ENCODE assay signal across 9 mouse cellular contexts in genomic region chr3:107793300-107794201, GRCm38 (mm10). TPM values are rescaled to one million over a fixed set of nuclear protein-coding genes. Genes with fewer than 3 reads are reported as not detected.
A peak's percentile ranks its signal among the peaks of the same experiment; 100 is the strongest.
DNase-seq lines count a peak whose midpoint lies in the region; ATAC-seq and TF ChIP-seq lines count a peak whose summit lies in the region.
"Had no signal": no experiment of that assay in that cellular context is flagged by ENCODE, and none has a peak within 500 bp of the region (broad histone marks: within the 10 kb centered on the region; RNA-seq: fewer than 3 reads in every experiment).

No protein-coding gene starts in this region.

- DNase-seq in embryo, embryonic 9.5 days (ENCODE audit: extremely low spot score): peak; percentile 43
- DNase-seq in gastrocnemius, postnatal 36 days: peak; percentile 66 to 71
- DNase-seq in left cerebral cortex, postnatal 10 days (ENCODE audit: extremely low spot score in 1 of 2, low spot score in 2 of 2): peak; percentile 57 to 77
- DNase-seq in midbrain, embryonic 14.5 days: peak; percentile 65
- DNase-seq in stomach, postnatal 0 days (ENCODE audit: low spot score): peak; percentile 37
- no peak for DNase-seq in spleen, adult 18-20 months

- ATAC-seq in intestine, embryonic 15.5 days: peak; percentile 79
- ATAC-seq in midbrain, embryonic 14.5 days (ENCODE audit: low FRiP score, low TSS enrichment): peak; percentile 37; the same call in 1 of the 2 replicates
- ATAC-seq in stomach, postnatal 0 days (ENCODE audit: low FRiP score, low TSS enrichment): peak; percentile 75; the same call in 1 of the 2 replicates

- peaks cover 10% of the 10 kb centered on the region for H3K4me1 ChIP-seq in intestine, embryonic 15.5 days (replicated peaks)
- peaks cover 12% of the 10 kb centered on the region for H3K4me1 ChIP-seq in midbrain, embryonic 14.5 days (ENCODE audit: control insufficient read depth, insufficient read depth, low read length)
- peaks cover 2% of the 10 kb centered on the region for H3K4me1 ChIP-seq in stomach, postnatal 0 days (replicated peaks; ENCODE audit: control insufficient read depth, insufficient read depth)

- no peak for TF ChIP-seq EP300 in stomach, postnatal 0 days (optimal IDR thresholded peaks at IDR 0.05)

- H3K9ac ChIP-seq in intestine, embryonic 15.5 days: no peak overlapping the region
- no peak overlapping the region; the same call in 1 of the 2 replicates for H3K9ac ChIP-seq in midbrain, embryonic 14.5 days (replicated peaks; ENCODE audit: low read length)
- H3K9ac ChIP-seq in stomach, postnatal 0 days (ENCODE audit: low read length): peak overlapping the region; percentile 2; the same call in 1 of the 2 replicates

- 16% methylated on average over 10 of the region's 10 CpGs for WGBS in intestine, embryonic 15.5 days
- 7% methylated on average over 10 of the region's 10 CpGs for WGBS in midbrain, embryonic 14.5 days
- 16% methylated on average over 10 of the region's 10 CpGs for WGBS in stomach, postnatal 0 days

- no peaks in the 10 kb centered on the region for H3K27me3 ChIP-seq in C2C12 (ENCODE audit: control insufficient read depth, insufficient read depth, insufficient read length)
- no peaks in the 10 kb centered on the region for H3K27me3 ChIP-seq in intestine, embryonic 15.5 days (replicated peaks)
- H3K27me3 ChIP-seq in midbrain, embryonic 14.5 days (ENCODE audit: control insufficient read depth, insufficient read depth, low read length): no peaks in the 10 kb centered on the region
- no peaks in the 10 kb centered on the region for H3K27me3 ChIP-seq in stomach, postnatal 0 days (ENCODE audit: control insufficient read depth, insufficient read depth, low read length)

- intact Hi-C loops in gastrocnemius, postnatal 36 days (cut with DNase I): no loop called here
- intact Hi-C loops in left cerebral cortex, postnatal 10 days (cut with DNase I): no loop called here

- peak overlapping the region; percentile 72 for H3K27ac ChIP-seq in intestine, embryonic 15.5 days
- peak overlapping the region; percentile 46 for H3K27ac ChIP-seq in midbrain, embryonic 14.5 days (replicated peaks; ENCODE audit: low read depth, low read length)
- peak overlapping the region; percentile 20 for H3K27ac ChIP-seq in stomach, postnatal 0 days (replicated peaks)

- no peaks in the 10 kb centered on the region for H3K79me2 ChIP-seq in C2C12 (ENCODE audit: control insufficient read depth, insufficient read depth)

- peak overlapping the region; percentile 34 for H3ac ChIP-seq in C2C12 (ENCODE audit: control insufficient read depth, insufficient read length, low read depth)

- H3K36me3 ChIP-seq in C2C12 (ENCODE audit: control insufficient read depth, insufficient read depth): no peaks in the 10 kb centered on the region
- H3K36me3 ChIP-seq in intestine, embryonic 15.5 days: no peaks in the 10 kb centered on the region
- H3K36me3 ChIP-seq in midbrain, embryonic 14.5 days (ENCODE audit: control insufficient read depth, insufficient read depth, low read length): no peaks in the 10 kb centered on the region
- H3K36me3 ChIP-seq in stomach, postnatal 0 days (ENCODE audit: control insufficient read depth, insufficient read depth, low read length): no peaks in the 10 kb centered on the region

- no peak overlapping the region for H3K4me3 ChIP-seq in C2C12 (ENCODE audit: insufficient read depth, poor library complexity, severe bottlenecking)
- H3K4me3 ChIP-seq in intestine, embryonic 15.5 days (replicated peaks): no peak overlapping the region
- H3K4me3 ChIP-seq in midbrain, embryonic 14.5 days (replicated peaks; ENCODE audit: low read depth, low read length): no peak overlapping the region
- H3K4me3 ChIP-seq in stomach, postnatal 0 days (ENCODE audit: low read depth, low read length): no peak overlapping the region
- H3K4me3 ChIP-seq: megakaryocyte, embryonic 14.5 days had no signal

- TF ChIP-seq CTCF in C2C12 (IDR thresholded peaks at IDR 0.05; ENCODE audit: control insufficient read depth, insufficient read depth, insufficient read length): no peak
- no peak for TF ChIP-seq CTCF in stomach, postnatal 0 days (IDR thresholded peaks at IDR 0.05; ENCODE audit: low read depth)

- H3K9me3 ChIP-seq in intestine, embryonic 15.5 days: no peaks in the 10 kb centered on the region
- H3K9me3 ChIP-seq in midbrain, embryonic 14.5 days (ENCODE audit: control insufficient read depth, low read length): no peaks in the 10 kb centered on the region
- no peaks in the 10 kb centered on the region for H3K9me3 ChIP-seq in stomach, postnatal 0 days (ENCODE audit: control insufficient read depth, low read length)

- no peaks in the 10 kb centered on the region for H3K79me3 ChIP-seq in C2C12 (ENCODE audit: low read depth)

- H3K4me2 ChIP-seq in intestine, embryonic 15.5 days (replicated peaks): peak overlapping the region; percentile 39
- 0 out of 2 replicates have a peak overlapping the region, but pooled peaks have one; percentile 7 for H3K4me2 ChIP-seq in midbrain, embryonic 14.5 days (ENCODE audit: low read length)
- H3K4me2 ChIP-seq in stomach, postnatal 0 days (replicated peaks; ENCODE audit: low read depth): peak overlapping the region; percentile 17

TF ChIP-seq in C2C12, 6 proteins besides CTCF, POLR2A, EP300 and RAD21:
- TF ChIP-seq MAX (IDR thresholded peaks at IDR 0.05): peak; percentile 23
- TF ChIP-seq MYOD1 (IDR thresholded peaks at IDR 0.05; ENCODE audit: control insufficient read depth, insufficient read length, low read depth): peak; percentile 45
- peak; percentile 97 for TF ChIP-seq CEBPB (IDR thresholded peaks at IDR 0.05; ENCODE audit: low read depth)
- no peak for TF ChIP-seq USF1 (IDR thresholded peaks at IDR 0.05; ENCODE audit: low read depth)

RNA-seq across cellular contexts. Expression of gene Csf1, which starts 33.3 kb away (rescaled TPM):
- 169 TPM for polyA plus RNA-seq in C2C12 (2012; fragmentation: generic; extraction: Trizol)
- 1 to 10 TPM; 6.0 to 9.7 TPM for total RNA-seq in gastrocnemius, postnatal 36 days (2021)
- 12.1 and 13.3 TPM in 2 replicates for polyA plus RNA-seq in intestine, embryonic 15.5 days (2015; fragmentation: Nextera tagmentation; extraction: Ambion mirVana)
- total RNA-seq in left cerebral cortex, postnatal 10 days (2021): 1 to 10 TPM; 7.5 to 8.3 TPM
- polyA plus RNA-seq in midbrain, embryonic 14.5 days (2014; fragmentation: Nextera tagmentation; extraction: Ambion mirVana): 2.3 and 7.6 TPM in 2 replicates
- polyA plus RNA-seq in stomach, postnatal 0 days (2015; fragmentation: Nextera tagmentation; extraction: Ambion mirVana): 13.1 and 14.7 TPM in 2 replicates

Comparison
In these comparisons a context has a peak if more than half of its experiments do, and no peak if none do; other contexts are left out.
1. DNase-seq: peak in embryo, embryonic 9.5 days (single experiment), gastrocnemius, postnatal 36 days (2 of 2), left cerebral cortex, postnatal 10 days (2 of 2), midbrain, embryonic 14.5 days (single experiment) and stomach, postnatal 0 days (single experiment); none in spleen, adult 18-20 months (0 of 2).
2. H3K27ac ChIP-seq: peak in every context shown above with its lines; median percentile 72 in intestine, embryonic 15.5 days; 46 in midbrain, embryonic 14.5 days; 20 in stomach, postnatal 0 days.
3. RNA of gene Csf1, which starts 33.3 kb away (polyA plus RNA-seq): 169 TPM in C2C12 (single experiment); 13.1 to 14.7 TPM in stomach, postnatal 0 days, 12.1 to 13.3 TPM in intestine, embryonic 15.5 days and 2.3 to 7.6 TPM in midbrain, embryonic 14.5 days; every median in the first group is over 10 times any median in the second.
4. Peak in every context shown above with its lines, with median percentiles within 50 percentile points of each other: ATAC-seq and H3K4me2 ChIP-seq.